Mouse (Mus musculus): ENCODE results near the gene Inca1. TPM values are rescaled to one million over a fixed set of nuclear protein-coding genes. Genes with fewer than 3 reads are reported as not detected.

The Inca1 gene
- polyA plus RNA-seq, 2 experiments from 2014 or later: 0.30 to 1.2 TPM

DNA sequence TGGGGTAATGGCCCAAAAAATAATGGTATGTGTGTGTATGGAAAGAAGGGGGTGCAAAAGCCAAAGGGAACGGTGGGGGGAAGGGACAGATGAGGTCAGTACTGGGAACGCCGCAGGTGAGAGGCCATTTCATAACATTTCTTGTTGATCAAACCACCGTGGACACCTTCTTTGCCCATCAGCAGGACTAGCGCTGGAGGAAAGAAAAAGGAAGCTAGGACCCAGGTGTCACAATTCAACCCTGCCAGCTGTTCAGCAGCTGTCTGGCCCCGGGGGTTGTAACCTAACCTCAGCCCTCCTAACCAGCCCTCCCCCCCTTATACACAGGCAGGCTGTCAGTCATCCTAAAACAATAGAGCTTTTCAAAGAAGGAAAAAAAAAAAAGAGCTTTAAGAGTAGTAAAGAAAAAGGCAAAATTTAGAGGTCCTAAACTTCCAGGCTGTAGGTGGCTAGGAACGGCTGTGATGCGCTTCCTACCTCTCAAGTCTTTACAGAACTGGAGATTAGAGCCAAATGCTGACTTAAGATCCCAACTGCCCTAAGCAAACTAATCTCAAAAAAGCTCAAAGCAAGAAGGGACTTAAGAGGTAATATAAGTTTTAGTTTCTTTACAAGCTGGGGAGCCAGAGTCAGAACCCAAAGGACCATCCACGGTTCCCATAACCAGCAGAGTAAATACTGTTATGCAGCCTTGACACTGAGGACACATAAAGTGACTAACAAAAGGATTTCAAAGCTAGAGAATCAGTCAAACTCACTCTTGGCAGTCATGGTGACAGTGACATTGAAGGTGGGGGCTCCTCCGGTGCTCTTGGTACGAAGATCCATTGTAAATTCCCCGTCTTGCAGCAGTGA lies 47.7 kb downstream of the Inca1 start:
- ATAC-seq: no peak

DNA sequence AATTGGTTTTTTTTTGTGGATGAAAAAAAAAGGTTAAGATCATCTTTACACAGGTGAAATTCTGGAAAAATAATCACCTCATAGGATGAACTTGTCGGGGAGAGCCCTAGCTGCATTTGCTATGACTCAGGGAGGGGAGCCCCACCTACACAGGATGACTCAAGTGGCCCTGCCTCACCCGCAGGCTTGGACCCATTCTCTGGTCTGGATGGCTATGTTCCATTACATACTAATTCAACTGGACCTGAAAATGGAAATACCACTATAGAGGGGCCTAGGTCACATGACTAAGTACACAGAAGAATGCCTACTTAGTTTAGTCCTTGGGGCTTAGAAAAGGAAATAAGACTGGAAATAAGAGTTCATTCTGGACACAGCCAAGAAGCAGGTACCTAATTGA lies 48.6 kb downstream of the Inca1 start:
- no peak for ATAC-seq

DNA sequence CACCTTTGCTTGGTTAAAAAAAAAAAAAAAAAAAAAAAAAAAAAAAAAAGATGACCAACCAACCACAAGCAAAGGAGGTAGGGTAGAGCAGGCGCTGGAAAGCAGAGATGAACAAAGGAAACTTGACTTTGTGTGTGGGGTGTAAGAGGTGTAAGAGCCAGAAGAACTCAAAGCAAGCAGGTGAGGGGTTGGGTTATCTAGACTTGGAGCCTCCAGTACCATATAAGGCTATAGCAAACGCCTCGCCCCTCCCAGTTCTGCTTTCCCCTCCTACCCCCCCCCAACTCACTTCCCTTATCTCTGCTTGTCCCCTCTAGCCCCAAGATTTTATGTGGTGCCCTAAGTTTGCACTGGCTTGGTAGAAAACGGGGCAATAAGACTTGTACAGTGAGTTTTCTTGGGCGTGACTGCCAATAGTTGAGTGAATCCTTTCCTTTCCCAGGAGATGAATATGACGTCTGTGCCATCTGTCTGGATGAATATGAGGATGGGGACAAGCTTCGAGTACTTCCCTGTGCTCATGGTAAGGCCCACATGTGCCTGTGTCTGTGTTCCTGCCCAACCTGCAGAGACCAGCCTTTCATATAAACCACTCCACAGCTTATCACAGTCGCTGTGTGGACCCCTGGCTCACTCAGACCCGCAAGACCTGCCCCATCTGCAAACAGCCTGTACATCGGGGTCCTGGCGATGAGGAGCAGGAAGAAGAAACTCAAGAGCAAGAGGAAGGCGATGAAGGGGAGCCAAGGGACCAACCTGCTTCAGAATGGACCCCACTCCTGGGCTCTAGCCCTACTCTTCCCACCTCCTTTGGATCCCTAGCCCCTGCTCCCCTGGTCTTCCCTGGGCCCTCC lies 49.4 kb downstream of the Inca1 start:
- ATAC-seq: peak; percentile 48

DNA sequence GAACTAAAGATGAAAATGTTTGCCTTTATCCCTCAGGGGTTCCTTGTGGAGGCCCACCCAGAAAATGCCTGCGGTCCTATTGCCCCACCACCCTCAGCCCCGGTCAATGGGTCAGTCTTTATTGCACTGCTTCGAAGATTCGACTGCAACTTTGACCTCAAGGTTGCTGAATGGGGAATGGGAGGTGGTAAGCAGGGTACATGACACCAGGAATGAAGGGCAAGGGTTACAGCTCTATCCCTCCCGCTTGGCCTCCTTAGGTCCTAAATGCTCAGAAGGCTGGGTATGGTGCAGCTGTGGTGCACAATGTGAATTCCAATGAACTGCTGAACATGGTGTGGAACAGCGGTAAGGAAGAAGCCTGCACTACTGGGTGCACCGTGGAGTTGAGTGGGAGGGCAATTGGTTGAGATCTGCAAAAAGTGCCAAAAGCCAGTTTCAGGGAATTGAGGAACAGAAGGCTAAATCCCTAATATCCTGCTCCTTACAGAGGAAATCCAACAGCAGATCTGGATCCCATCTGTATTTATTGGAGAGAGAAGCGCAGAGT lies 50.7 kb downstream of the Inca1 start:
- no peak for ATAC-seq

DNA sequence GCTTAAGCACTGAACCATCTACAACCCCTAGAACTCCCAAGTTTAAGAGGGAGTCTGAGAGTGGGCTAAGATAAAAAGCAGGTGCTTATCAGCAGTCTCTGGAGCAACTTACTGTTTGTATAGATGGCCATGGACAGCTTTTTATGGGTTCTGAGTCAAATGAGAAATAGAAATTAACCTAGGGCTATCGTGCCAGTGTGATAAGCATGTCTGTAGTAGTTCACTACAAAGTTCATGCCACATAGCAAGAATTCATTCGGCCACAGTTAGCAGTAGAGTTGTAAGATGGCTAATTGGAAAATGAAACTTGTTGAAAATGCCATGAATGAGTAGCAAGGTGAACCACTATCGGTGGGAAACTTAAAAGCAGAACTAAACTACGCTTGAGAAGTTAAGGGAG lies 51.4 kb downstream of the Inca1 start:
- ATAC-seq: no peak

DNA sequence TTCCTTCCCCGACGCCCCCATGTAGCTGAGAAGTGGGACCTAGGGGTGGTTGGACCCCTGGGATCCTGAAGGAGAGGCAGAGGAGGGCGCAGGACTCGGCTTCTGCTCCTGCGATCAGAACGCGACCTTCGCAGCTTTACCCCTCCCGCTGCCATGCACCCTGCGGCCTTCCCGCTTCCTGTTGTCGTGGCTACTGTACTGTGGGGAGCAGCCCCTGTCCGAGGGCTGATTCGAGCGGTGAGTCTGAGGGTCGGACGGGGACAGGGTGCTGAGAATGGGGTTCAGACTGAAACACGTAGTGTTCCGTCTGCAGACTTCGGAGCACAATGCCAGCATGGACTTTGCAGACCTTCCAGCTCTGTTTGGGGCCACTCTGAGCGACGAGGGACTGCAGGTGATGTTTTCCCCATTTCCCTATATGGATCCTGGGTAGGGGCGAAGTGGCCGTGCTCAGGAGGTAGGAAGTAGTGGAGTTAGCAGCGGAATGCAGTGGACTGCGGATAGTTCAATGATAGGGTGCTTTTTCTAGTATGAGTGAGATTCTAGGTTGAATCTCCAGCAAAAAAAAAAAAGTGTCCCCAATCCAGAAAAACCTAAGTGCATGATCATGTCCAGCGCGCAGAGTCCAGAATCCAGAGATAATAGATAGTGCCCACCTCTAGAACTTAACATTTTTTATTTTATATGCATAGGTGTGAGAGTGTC lies 52.1 kb downstream of the Inca1 start:
- no peak for ATAC-seq

DNA sequence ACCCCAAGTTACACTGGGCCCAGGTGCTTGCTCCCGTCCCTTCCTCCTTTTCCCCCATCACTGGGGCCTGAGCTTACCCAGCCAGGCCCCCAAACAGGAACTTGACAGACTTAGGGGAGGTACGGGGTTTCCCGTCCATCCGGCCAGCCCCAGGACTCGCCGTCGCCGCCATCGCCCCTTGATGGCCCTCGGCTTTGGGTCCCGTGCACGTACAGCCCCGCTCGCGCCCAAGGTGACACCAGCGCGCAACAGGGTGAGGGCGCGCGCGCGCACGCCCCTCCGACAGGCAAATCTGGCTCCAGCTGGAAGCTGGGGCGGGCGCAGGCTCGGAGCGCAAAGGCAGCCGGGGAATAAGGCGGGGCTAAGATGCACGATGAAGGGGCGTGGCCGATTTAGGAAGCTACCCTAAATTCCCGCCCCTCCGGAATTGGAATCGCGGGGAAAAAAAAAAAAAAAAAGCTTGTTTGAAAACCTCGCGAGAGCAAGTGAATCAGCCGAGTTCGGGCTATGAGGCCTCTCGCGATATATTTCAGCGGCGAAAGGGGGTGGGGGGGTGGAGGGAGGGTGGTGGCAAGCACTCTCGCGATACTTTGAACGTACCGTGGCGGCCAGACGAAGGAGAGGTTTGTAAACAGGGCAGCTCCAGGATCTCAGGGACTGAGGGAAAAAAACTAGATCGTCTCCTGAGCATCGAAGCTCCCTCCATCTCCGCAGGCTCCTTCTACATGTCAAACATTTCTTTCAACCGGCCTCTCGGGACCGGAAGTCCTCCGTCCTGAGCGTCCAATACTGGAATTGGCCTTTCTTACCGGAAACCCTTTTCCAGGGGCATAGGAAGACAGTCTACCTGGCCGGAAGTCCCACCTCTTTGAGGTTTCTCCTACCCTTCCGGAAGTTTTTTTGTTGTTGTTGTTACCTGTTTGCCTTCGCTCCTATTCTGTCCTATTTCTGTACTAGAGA lies 53.0 kb downstream of the Inca1 start, which contains the start of the genes Rnf167 and Slc25a11:
Gene Rnf167 (plus strand): TSS at position 545 of the 960 bp plus-strand sequence.
Gene Slc25a11 (minus strand): TSS at position 789 of the 960 bp plus-strand sequence.
- ATAC-seq: peak; percentile 72

DNA sequence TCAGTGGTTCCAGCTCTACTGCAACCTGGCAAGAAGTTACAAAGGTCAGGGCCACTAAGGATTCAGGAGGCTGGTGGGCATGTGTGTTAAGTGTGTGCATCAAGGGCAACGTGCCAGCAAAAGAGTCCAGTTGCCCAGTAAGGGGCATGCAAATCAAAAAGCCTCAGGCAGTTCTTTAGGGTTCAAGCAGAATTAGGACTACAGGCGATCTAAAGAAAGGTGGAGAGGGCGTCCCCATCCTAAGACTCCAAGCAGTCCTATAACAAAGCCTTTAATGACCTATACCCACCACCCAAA lies 53.7 kb downstream of the Inca1 start:
- no peak for ATAC-seq

DNA sequence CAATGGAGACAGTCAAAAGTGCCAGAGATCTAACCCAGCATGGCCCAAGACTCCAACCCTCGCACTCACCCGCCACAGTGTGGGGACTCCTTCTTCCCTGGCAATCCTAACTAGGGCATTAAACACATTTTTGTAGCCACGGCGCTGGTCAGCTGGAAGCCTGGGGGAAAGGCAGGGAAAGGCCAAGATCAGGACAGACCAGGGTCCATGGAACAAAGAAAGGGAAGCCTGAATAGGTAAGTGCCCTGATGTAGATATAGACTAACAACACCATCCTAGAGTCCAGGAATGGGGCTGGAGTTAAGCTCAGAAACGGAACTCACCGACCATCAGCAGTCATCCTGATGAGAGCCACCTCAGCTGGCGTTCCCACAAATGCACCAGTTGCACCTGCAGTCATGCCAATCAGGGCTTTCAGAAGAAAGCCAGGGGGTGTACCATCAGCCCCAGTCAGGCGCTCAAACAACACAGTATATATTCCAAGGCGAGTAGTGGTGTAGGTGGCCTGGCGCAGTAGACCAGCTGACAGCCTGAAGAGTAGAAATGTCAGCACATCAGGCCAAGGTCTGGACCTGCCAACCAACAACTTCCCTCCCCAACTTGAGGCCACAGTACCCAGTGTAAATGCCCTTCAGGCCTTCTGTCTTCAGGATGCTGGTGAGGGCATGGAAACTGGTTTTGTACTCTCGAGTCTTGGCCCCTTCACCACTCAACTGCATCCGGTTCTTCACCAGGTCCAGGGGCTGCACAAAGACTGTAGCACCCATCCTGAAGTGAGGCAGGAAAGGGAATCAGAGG lies 54.3 kb downstream of the Inca1 start:
- no peak for ATAC-seq

DNA sequence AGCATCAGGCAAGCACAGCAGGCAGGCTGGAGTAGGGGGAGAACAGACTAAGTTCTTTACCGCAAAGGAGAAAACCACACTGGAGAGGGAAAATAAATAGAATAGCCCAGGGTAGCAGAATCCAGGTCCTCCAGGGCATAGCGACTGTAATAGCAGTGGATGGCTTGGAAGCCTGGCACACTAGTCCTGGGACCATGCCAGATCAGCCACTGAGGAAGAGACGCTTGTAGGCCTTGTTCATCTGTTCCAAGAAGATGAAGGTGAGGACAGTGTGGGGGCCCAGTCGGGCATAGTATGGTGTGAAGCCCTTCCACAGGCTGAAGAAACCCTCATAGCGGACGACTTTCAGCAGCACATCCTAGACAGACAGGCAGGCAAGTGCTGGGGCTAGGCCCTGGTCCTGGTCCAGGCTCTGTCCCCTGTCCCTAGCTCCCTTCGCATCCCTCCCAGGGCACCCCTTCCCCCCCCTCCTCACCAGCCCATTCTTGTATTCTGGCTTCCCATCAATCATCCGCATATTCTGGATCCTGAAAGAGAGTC lies 55.3 kb downstream of the Inca1 start:
- ATAC-seq: no peak

DNA sequence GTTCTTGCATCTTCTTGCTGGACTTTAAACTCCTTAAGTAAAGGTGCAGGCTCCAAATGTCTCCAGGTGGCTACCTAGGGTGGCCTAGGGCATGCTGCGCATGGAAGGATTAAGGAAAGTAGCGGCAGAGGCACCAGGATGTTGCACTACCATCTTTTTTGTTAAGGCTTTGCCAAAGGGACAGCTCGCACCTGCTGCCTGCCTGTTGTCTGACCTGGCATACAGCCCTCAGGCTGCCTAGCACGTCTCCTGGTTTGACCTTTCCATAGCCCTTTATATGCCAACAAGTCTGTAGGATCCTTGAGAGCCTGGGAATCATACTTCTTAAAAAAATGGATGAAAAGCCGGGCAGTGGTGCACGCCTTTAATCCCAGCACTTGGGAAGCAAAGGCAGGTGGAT lies 56.9 kb downstream of the Inca1 start:
- no peak for ATAC-seq

DNA sequence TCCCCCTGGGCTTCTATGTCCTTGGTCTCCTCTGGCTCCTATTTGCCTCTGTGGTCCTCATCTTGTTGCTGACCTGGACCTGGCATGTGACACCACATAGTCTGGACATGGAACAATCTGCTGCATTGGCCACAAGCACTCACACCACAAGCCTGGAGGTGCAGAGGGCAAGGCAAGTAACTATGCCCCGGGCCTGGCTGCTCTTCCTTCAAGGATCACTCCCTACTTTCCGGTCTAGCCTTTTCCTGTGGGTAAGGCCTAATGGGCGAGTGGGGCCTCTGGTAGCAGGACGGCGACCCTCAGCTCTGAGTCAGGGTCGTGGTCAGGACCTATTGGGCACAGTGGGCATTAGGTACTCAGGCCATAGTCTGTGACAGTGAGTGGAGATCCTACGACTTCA lies 58.7 kb downstream of the Inca1 start:
- ATAC-seq: no peak

DNA sequence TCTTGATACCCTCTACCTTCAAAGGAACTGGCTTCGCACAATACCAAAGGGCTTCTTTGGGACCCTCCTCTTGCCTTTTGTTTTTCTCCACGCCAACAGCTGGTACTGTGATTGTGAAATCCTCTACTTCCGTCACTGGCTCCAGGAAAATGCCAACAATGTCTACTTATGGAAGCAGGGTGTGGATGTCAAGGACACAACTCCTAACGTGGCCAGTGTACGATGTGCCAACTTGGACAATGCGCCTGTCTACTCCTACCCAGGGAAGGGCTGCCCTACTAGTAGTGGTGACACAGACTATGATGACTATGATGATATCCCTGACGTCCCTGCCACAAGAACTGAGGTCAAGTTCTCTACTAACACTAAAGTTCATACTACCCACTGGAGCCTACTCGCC lies 60.0 kb downstream of the Inca1 start:
- ATAC-seq: no peak

DNA sequence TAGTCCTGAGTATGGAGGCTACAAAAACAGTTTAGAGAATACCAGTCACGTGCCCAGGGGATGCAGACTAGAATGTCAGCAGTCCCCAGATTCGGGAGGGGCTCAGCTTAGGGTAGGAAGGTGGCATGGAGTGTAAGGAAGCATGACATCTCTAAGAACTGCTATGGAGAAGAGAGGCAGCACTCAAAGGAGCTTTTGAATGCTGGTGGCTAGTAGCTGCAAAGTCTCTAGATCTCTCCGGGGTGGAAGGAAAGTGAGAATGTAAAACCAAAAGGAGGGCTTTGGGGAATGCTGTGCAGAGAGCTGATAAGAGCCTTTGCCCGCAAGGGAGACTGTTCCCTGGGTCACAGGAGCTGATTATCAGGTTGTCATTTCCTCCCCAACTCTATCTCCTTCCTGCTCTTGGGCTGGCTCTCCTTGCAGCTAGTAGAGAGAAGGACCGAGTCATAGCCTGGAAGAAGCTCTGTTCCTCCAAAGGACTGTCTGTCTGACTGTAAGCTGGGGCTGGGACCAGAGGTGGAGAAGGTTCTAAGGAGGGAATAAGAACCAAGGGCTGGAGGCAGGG lies 61.2 kb downstream of the Inca1 start, which contains the start of gene Gp1ba:
Gene Gp1ba (plus strand): TSS at position 409 of the 565 bp plus-strand sequence.
- ATAC-seq: no peak

Other genes starting within 250 kb of the Inca1 start
- gene Med11, start 248.2 kb downstream of the Inca1 start, polyA plus RNA-seq (2017; shearing (Covaris generic)): 10 to 100 TPM; 84.3 to 85.7 TPM
- not detected for gene Zmynd15, start 240.7 kb downstream of the Inca1 start, polyA plus RNA-seq (2017; shearing (Covaris generic))
- gene Cxcl16, start 240.2 kb downstream of the Inca1 start, polyA plus RNA-seq (2017; shearing (Covaris generic)): under 1 TPM; 0.43 to 0.87 TPM
- gene Tm4sf5, start 194.9 kb downstream of the Inca1 start, polyA plus RNA-seq (2017; shearing (Covaris generic)): 1 to 10 TPM in 1 of 2 experiments, under 1 TPM in 1; 1.00 to 2.5 TPM
- gene Vmo1, start 185.5 kb downstream of the Inca1 start, polyA plus RNA-seq (2017; shearing (Covaris generic)): not detected
- not detected for gene Gltpd2, start 181.0 kb downstream of the Inca1 start, polyA plus RNA-seq (2017; shearing (Covaris generic))
- 100 to 1,000 TPM; 378 to 439 TPM for gene Psmb6, start 174.8 kb downstream of the Inca1 start, polyA plus RNA-seq (2017; shearing (Covaris generic))
- gene Gm40193, start 167.2 kb downstream of the Inca1 start, polyA plus RNA-seq (2017; shearing (Covaris generic)): not detected
- gene Pld2, start 160.1 kb downstream of the Inca1 start, polyA plus RNA-seq (2017; shearing (Covaris generic)): 1 to 10 TPM; 2.7 to 3.9 TPM
- 1 to 10 TPM; 5.6 to 8.4 TPM for gene Mink1, start 137.3 kb downstream of the Inca1 start, polyA plus RNA-seq (2017; shearing (Covaris generic))
- gene 4930544D05Rik, start 84.3 kb downstream of the Inca1 start, polyA plus RNA-seq (2017; shearing (Covaris generic)): under 1 TPM in 1 of 2 experiments, not detected in 1; 0.71 TPM
- 1 to 10 TPM; 1.4 to 2.1 TPM for gene Chrne, start 80.9 kb downstream of the Inca1 start, polyA plus RNA-seq (2017; shearing (Covaris generic))
- under 1 TPM; 0.39 to 0.43 TPM for gene Gp1ba, start 61.0 kb downstream of the Inca1 start, polyA plus RNA-seq (2017; shearing (Covaris generic))
- gene Rnf167, start 52.9 kb downstream of the Inca1 start, polyA plus RNA-seq (2017; shearing (Covaris generic)): 100 to 1,000 TPM; 389 to 496 TPM
- gene Slc25a11, start 52.7 kb downstream of the Inca1 start, polyA plus RNA-seq (2017; shearing (Covaris generic)): 100 to 1,000 TPM in 1 of 2 experiments, 10 to 100 TPM in 1; 84.0 to 102 TPM
- 1,000 to 10,000 TPM; 2,750 to 3,189 TPM for gene Pfn1, start 45.5 kb downstream of the Inca1 start, polyA plus RNA-seq (2017; shearing (Covaris generic))
- 10 to 100 TPM; 32.6 to 32.7 TPM for gene Eno3, start 43.0 kb downstream of the Inca1 start, polyA plus RNA-seq (2017; shearing (Covaris generic))
- 100 to 1,000 TPM; 126 to 132 TPM for gene Spag7, start 30.7 kb downstream of the Inca1 start, polyA plus RNA-seq (2017; shearing (Covaris generic))
- gene Camta2, start 12.1 kb downstream of the Inca1 start, polyA plus RNA-seq (2017; shearing (Covaris generic)): 10 to 100 TPM; 12.2 to 15.8 TPM
- gene Kif1c, start 393 bp upstream of the Inca1 start, polyA plus RNA-seq (2017; shearing (Covaris generic)): 1 to 10 TPM; 1.0 to 1.1 TPM
- 1 to 10 TPM; 4.0 to 5.3 TPM for gene Zfp3, start 64.1 kb upstream of the Inca1 start, polyA plus RNA-seq (2017; shearing (Covaris generic))
- under 1 TPM in 1 of 2 experiments, not detected in 1; 0.81 TPM for gene Scimp, start 112.4 kb upstream of the Inca1 start, polyA plus RNA-seq (2017; shearing (Covaris generic))
- gene Rabep1, start 144.6 kb upstream of the Inca1 start, polyA plus RNA-seq (2017; shearing (Covaris generic)): 10 to 100 TPM in 1 of 2 experiments, 1 to 10 TPM in 1; 8.5 to 10.9 TPM

Measured in CD4-positive, CD25-positive, alpha-beta regulatory T cell, adult 4 months (primary cell).